ENCODE assay signal across 10 mouse cellular contexts in the genomic region with DNA sequence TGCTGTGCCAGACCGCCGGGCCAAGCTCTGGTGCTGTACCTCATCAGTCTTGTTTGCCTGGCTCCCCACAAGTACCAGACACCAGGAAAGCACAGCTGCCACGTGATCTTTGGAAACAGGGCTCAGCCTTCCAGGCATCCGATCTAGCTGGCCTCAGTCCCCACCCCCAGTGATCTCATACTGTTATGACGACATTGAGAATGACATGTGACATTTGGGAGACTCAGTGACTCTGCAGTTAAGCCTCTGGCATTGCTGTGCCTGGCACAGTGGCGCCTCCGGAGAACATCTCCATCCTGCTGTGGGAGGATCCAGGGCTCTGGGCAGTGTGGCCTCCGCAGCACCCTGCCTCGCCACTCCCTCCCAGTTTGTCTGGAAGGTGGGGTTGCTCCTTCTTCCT. TPM values are rescaled to one million over a fixed set of nuclear protein-coding genes. Genes with fewer than 3 reads are reported as not detected.
DNase-seq lines count a peak whose midpoint lies in the region; ATAC-seq lines count a peak whose summit lies in the region.
"Had no signal": no experiment of that assay in that cellular context is flagged by ENCODE, and none has a peak within 500 bp of the region (broad histone marks: within the 10 kb centered on the region; RNA-seq: fewer than 3 reads in every experiment).

No protein-coding gene starts in this region.

- peak; percentile 40 for ATAC-seq in common myeloid progenitor, adult 5-6 weeks (replicated peaks; ENCODE audit: low read depth, poor library complexity, severe bottlenecking)
- peak; percentile 62 for ATAC-seq in monocyte, adult 5-6 weeks (replicated peaks; ENCODE audit: insufficient number of reproducible peaks, low FRiP score, low TSS enrichment, poor library complexity, severe bottlenecking)

- DNase-seq in layer of hippocampus, adult 9-11 months, result peak; percentile 64
- no peak for DNase-seq in layer of hippocampus, postnatal 25 days (ENCODE audit: extremely low spot score in 1 of 2, low spot score in 1 of 2)
- DNase-seq in ZHBTc4 (ENCODE audit: low read depth, low spot score), result peak; percentile 51
- no peak for DNase-seq in thymus, postnatal 4 days
- no peak for DNase-seq in Muller cell, postnatal 12 days (ENCODE audit: inconsistent ontology term)
- DNase-seq: cerebellum, adult 11-12 months had no signal

RNA-seq across cellular contexts. Expression of a gene that starts 9.3 kb away (rescaled TPM):
- under 1 TPM; 0.49 to 0.61 TPM for total RNA-seq in layer of hippocampus, postnatal 25 days (2021)
- total RNA-seq in common myeloid progenitor, adult 5-6 weeks (2017), result 1.6 and 2.4 TPM in 2 replicates
- total RNA-seq in monocyte, adult 5-6 weeks (2017), result 13.7 to 16.6 TPM (median 13.9 TPM) in 3 replicates

RNA-seq across cellular contexts. Expression of a gene that starts 20.0 kb away (rescaled TPM):
- total RNA-seq in layer of hippocampus, postnatal 25 days (2021), result 1 to 10 TPM; 1.8 to 2.9 TPM
- not detected in 2 replicates for total RNA-seq in common myeloid progenitor, adult 5-6 weeks (2017)
- not detected in 3 replicates for total RNA-seq in monocyte, adult 5-6 weeks (2017)
- total RNA-seq: gastrocnemius, adult 8-10 months had no signal

RNA-seq across cellular contexts. Expression of a gene that starts 29.3 kb away (rescaled TPM):
- total RNA-seq in layer of hippocampus, postnatal 25 days (2021), result not detected
- total RNA-seq in common myeloid progenitor, adult 5-6 weeks (2017), result not detected in 2 replicates
- 0.39 TPM in 1 of 3 replicates, not detected in the others for total RNA-seq in monocyte, adult 5-6 weeks (2017)
- total RNA-seq: gastrocnemius, adult 8-10 months; left cerebral cortex, adult 18-20 months had no signal

RNA-seq across cellular contexts. Expression of a gene that starts 35.2 kb away (rescaled TPM):
- total RNA-seq in layer of hippocampus, postnatal 25 days (2021), result not detected
- not detected in 2 replicates for total RNA-seq in common myeloid progenitor, adult 5-6 weeks (2017)
- not detected in 3 replicates for total RNA-seq in monocyte, adult 5-6 weeks (2017)
- total RNA-seq: gastrocnemius, adult 8-10 months; left cerebral cortex, adult 18-20 months had no signal

RNA-seq across cellular contexts. Expression of a gene that starts 55.9 kb away (rescaled TPM):
- total RNA-seq in layer of hippocampus, postnatal 25 days (2021), result not detected
- not detected in 2 replicates for total RNA-seq in common myeloid progenitor, adult 5-6 weeks (2017)
- total RNA-seq in monocyte, adult 5-6 weeks (2017), result 0.38 to 1.2 TPM (median 0.75 TPM) in 3 replicates
- total RNA-seq: gastrocnemius, adult 8-10 months; left cerebral cortex, adult 18-20 months had no signal

Comparison
In these comparisons a context has a peak if more than half of its experiments do, and no peak if none do; other contexts are left out.
1. DNase-seq: peak in layer of hippocampus, adult 9-11 months (single experiment) and ZHBTc4 (single experiment); none in layer of hippocampus, postnatal 25 days (0 of 2), thymus, postnatal 4 days (single experiment) and Muller cell, postnatal 12 days (single experiment).